Mouse (Mus musculus) erythroid progenitor cell, adult 5-6 weeks (primary cell): ENCODE measurements around the gene Foxc2. TPM values are rescaled to one million over a fixed set of nuclear protein-coding genes. Genes with fewer than 3 reads are reported as not detected.
"Not testable (repeated sequence)": the region's sequence is repeated elsewhere in the genome, so short reads cannot be mapped to it uniquely, and the experiment has no call there.

Experiments
- ATAC-seq: replicated peaks from 2 replicates; pipeline ENCODE4 v1.8.0; 2016; ENCODE audit warnings: moderate number of reproducible peaks, mild to moderate bottlenecking, moderate TSS enrichment, inconsistent platforms; ENCODE audit not compliant: poor library complexity, low FRiP score, severe bottlenecking
- total RNA-seq, 2 experiments: library from RNA; stranded (forward) in 1 of 2; stranded (reverse) in 1 of 2; fragments of 150-400 nt in 1 of 2; fragments of 186-747, 209-891 nt in 1 of 2; gene quantifications; 2 replicates each; pipeline versions ENCODE4 v1.2.3 to v1.2.4; 2015 to 2017; ENCODE audit warnings: low replicate concordance in 2 of 2

Foxc2 gene
- total RNA-seq, 2 experiments from 2014 or later, result not detected

DNA sequence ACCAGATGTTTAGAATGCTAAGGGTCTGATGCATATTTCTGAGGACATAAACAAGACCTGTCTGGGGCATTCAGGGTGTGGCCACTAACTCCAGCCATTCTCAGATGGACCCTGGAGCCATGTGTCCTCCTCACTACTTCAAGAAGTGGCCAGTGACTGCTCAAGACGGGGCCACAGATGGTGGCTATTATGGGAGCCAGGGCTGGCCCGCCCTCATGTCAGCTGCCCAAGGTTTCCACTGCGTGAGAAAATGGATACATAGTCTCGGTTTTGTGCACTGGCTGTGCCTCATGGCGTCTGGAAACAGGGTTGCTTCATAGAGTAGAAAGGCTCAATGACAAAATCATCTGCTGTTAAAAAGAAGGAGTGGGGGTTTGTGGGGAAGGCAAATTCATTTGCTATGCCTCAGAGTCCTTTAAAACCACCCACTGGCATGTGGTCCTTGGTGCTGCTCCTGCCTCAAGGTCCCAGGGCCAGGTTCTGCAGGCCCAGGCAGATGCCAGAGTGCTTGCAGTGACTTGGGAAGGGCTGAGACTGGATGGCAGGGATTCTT lies 17.1 kb downstream of the Foxc2 start:
- ATAC-seq, result no peak

- ATAC-seq, result no peak
Measured at GRCm38 (mm10) chr8:121134102-121134501, 18.1 kb downstream of the Foxc2 start.

- ATAC-seq, result no peak
Measured at GRCm38 (mm10) chr8:121134512-121134911, 18.5 kb downstream of the Foxc2 start.

GRCm38 (mm10) chr8:121136856-121137255 lies 20.9 kb downstream of the Foxc2 start:
- no peak for ATAC-seq

DNA sequence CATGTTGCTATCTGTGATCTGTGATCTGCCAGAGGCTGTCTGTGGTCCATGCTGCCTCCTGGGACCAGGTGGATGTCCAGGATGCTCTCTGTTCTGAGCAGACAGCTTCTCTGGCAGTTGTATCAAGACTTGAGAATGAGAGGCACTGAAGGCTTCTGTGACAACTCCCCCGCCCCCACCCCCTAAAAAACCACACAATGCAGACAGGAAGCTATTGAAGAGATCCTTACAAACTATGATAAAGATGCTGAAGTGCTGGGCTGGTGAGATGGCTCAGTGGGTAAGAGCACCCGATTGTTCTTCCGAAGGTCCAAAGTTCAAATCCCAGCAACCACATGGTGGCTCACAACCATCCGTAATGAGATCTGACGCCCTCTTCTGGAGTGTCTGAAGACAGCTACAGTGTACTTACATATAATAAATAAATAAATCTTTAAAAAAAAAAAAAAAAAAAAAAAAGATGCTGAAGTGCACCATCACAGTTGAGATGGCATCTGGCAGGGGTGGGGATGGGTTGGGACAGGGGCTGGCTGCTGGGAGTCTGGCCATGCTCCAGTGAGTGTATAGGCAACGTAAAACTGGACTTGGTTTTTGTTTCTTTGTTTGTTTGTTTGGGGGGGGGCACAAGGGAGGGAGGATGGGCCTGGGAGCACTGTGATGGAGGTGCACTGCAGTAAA lies 29.6 kb downstream of the Foxc2 start:
- ATAC-seq, result not testable (repeated sequence)

DNA sequence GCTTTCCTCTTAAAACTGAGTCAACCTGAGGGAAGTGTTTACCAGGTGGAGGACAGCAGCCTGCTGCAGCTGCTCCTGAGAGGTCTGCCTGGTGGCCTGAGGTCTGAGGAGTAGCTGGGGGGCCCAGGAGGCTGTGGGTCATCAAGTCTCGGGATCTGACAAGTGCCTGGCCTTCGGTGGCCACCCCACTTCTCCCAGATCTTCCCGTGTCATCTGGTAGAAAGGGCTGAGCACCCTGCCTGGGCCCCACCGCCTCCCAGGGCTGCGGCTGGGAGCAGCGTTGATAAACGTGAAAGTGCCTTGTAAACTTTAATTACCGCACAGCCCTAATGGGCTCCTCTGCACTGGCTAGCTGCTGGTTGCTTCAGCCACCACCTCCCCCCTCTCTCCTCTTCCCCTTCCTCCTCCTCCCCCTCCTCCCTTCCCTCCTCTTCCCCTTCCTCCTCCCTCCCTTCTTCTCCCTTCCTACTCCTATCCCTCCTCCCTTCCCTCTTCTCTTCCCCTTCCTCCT lies 32.7 kb downstream of the Foxc2 start:
- ATAC-seq, result no peak

DNA sequence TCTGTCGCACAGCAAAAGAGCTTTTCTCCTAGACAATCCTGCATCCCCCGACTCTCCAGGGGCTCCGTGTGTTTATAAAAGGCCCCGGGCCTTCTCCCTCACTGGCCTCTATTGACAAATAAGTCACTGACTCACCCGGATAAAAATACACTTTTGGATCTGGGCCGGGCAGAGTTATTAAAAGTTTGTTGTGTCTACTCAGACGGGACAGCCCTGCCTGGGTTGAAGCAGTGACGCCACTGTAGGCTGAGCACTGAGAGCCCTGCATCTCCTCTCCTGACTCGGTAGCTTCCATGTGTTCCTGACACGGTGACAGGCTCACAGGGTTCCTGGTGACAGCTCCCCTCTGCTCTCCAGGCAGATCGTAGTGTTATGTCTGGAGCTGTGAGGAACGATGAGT lies 36.4 kb downstream of the Foxc2 start:
- no peak for ATAC-seq

DNA sequence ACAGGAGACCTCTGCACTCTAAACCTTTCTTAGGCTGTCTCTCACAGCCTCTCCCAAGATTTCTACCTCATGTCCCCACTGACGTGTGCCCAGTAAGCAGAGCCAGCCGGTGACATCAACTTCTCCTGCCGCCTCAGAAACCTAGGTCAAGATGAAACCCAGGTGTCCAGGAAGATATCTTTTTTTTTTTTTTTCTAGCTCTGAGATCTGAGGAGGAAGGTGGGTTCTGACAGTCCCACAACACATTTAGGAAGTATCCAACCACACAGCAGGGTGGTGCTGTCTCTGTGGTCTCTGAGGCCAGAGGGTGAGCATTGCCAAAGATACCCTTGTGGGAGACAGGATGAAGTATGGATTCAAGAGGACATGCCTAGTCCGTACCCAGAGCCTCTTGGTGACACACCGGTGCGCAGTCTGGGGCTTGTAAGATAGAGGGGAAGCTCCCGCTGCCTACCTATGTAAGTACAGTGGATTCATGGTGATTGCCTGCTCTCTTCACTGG lies 41.1 kb downstream of the Foxc2 start:
- ATAC-seq, result no peak

DNA sequence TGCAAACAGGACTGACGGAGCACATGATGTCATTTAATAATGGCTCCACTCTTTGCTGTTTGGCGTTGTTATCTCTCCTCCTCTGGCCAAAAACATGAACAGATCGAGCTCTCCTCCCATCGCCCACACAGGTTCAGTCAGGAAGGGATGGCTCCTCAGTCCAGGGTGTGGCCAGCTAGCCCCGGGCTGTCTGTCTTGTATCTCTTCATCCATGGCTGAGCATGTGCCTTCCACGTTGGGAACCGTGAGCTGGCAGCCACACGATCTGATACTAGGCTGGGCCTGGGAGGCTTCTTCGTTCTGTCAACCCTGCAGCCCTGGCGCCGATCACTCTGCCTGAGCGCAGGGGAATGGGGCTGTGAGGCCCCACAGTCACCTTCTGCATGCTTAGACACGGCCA lies 42.8 kb downstream of the Foxc2 start:
- no peak for ATAC-seq

- no peak for ATAC-seq
Measured at GRCm38 (mm10) chr8:121161437-121161836, 45.5 kb downstream of the Foxc2 start.

DNA sequence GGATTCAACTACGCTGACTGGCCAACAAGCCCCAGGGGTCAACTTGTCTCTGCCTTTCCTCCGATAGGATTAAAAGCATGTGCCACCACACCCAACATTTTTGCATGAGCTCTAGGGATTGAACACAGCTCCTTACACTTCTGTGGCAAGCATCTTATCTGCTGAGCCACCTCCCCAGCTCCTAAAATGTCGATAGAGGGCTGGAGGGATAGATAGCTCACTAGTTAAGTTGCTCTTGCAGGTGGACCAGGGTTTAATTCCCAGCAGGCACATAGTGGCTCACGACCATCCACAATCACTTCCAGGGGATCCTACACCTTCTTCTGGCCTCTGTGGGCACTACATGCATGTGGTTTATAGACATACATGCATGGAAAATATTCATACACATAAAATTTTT lies 46.4 kb downstream of the Foxc2 start:
- no peak for ATAC-seq

DNA sequence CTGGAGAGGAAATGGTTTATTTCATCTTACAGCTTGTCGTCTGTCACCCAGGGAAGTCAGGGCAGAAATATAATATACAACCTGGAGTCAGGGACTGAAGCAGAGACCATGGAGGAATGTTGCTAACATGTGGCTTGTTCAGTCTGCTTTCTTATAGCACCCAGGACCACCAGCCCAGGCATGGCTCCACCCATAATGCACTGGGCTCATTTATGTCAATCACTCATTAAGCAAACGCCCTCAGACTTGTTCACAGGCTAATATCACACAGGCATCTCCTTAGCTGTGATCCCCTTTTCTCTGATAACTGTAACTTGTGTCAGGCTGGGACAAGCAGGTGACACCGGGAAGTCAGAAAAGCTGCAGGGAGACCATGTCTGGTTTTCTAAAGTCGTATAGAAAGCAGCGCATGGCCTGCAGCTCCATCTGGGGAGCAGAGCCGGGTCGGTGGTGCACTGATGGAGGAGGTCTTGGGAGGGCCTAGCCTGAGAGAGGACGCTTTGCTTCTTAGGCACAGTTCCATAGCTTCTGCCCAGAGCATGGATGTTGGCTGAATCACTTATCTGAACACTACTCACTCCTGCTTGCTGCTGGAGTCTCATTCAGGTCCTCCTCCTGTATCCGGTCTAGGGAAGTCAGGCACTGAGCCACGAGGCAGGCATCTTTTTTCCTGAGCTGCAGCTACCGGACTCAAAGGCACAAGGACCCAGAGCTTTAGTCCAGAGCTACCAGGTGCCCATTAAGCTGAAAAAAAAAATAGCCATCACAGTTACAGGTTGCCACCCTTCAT lies 47.1 kb downstream of the Foxc2 start:
- no peak for ATAC-seq

- no peak for ATAC-seq
Measured at GRCm38 (mm10) chr8:121164017-121164469, 48.1 kb downstream of the Foxc2 start.

DNA sequence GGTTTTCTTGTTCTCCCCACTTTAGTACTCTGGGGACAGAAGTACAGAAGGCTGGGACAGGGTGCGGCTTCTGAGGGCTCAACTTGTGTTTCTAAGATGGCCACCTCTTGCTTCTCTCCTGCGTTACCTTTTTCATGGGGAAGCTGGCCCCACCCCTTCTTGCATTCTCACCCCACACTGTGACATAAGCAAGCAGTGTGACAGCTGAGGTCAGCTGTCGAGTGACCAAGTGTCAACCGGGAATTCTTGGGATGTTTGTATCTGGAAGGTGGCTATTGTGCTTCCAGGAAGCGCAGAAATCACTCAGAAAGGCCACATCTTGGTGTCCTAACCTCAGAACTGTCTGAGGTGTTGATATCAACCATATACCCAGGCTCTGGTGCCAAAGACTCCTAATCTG lies 52.1 kb downstream of the Foxc2 start:
- ATAC-seq, result no peak

Other genes with a start within 250 kb of the Foxc2 start
- not detected in 2 replicates for gene Foxf1, start 31.8 kb upstream of the Foxc2 start, total RNA-seq (2015; ENCODE audit: low replicate concordance)
- not detected in 2 replicates for gene Foxf1, start 31.8 kb upstream of the Foxc2 start, total RNA-seq (2017; ENCODE audit: low replicate concordance)
- gene Mthfsd, start 7.8 kb upstream of the Foxc2 start, total RNA-seq (2015; ENCODE audit: low replicate concordance), result 2.9 and 6.7 TPM in 2 replicates
- gene Mthfsd, start 7.8 kb upstream of the Foxc2 start, total RNA-seq (2017; ENCODE audit: low replicate concordance), result 6.4 TPM in 2 replicates
- not detected in 2 replicates for gene Foxl1, start 11.8 kb downstream of the Foxc2 start, total RNA-seq (2015; ENCODE audit: low replicate concordance)
- gene Foxl1, start 11.8 kb downstream of the Foxc2 start, total RNA-seq (2017; ENCODE audit: low replicate concordance), result not detected in 2 replicates